Mouse (Mus musculus): ENCODE measurements at regions not wholly inside any gene's neighbourhood (a gene's known extent, or its start where the extent isn't known, plus 50 kb on each side); places are given as distances from the start of the nearest gene placed in this dataset.

DNA sequence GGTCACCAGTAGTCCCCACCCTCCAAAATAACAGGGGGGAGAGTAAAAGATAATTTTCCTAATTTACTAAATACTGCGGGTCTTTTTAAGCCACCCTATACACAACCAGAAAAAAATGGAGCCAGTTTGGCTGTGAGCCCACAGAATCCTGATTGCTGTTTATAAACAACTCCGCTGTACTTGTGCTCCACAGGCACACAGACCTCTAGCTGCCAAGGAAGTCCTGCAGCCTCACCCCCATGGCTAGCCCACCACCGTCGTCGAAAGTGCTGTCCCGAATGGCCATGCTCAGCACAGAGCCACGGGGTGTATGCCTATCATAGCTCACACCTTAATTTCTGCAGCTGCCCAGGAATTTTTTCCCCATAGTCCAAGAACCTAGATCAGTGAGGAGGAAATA lies 124.3 kb upstream of the Noct start:
- no peak overlapping the region for H3K9ac ChIP-seq
- no peaks in the 10 kb centered on the region for H3K27me3 ChIP-seq
- ATAC-seq (ENCODE audit: low FRiP score, low read depth): no peak
- H3K4me1 ChIP-seq (replicated peaks): peaks cover 25% of the 10 kb centered on the region
- no peaks in the 10 kb centered on the region for H3K9me3 ChIP-seq
- no peak overlapping the region for H3K4me2 ChIP-seq
- H3K27ac ChIP-seq (replicated peaks): no peak overlapping the region
- no peaks in the 10 kb centered on the region for H3K36me3 ChIP-seq
- WGBS: 74% methylated on average over 7 of the region's 7 CpGs
- H3K4me3 ChIP-seq: no peak overlapping the region

DNA sequence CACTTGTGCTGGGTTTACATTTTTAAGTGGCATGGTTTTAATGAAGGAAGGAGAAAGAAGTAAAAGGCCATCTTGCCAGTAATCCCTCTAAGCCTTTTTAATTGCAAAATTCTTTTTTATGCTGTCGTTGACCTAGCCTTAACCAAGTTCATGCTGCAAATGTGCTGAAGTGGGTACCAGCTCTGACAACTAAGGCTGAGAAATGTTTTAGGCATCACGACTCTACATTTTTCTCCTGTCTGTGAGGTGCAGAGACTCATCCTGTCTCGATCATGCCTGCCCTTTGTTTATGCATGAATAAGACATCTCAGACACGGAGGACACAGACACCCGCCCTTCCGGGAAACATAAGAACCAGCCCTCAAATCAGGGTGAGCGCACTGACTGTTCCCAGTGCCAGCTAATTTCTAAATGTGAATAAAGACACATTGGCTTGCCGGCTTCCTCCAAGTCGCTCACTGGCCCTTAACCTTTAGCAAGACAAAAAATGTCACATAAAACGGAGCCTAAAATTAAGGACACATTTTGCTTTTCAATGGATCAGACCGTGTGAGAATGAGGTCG lies 115.5 kb upstream of the Noct start:
- 32% methylated on average over 12 of the region's 12 CpGs for WGBS
- Histone ChIP-seq H3K36me3 (no peaks in the 10 kb centered on the region), H3K27ac (replicated peaks) (no peak overlapping the region), H3K4me1 (replicated peaks) (no peaks in the 10 kb centered on the region), H3K9ac (no peak overlapping the region), H3K4me3 (no peak overlapping the region), H3K27me3 (no peaks in the 10 kb centered on the region), H3K4me2 (no peak overlapping the region), H3K9me3 (no peaks in the 10 kb centered on the region)
- ATAC-seq (ENCODE audit: low FRiP score, low read depth): no peak

DNA sequence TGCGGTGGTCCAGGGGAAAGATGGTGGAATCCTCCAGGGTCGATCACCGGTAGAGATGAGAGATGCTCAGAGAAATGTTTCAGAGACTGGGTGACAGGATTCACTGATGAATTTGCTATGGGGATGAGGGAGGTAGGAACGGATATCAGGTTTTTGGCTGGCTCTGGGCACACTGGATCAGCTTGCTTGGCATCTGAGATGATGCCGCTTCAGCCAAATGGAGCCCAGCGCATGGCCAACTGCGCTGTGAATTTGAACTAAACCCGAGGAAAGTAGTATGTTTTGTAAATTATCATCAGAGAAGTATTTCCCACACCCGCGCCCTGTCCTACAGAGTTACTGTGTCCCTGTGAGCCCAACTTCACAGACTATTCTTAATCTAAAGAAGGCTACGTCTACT lies 113.0 kb upstream of the Noct start:
- no peak for ATAC-seq (ENCODE audit: low FRiP score, low read depth)
- Histone ChIP-seq H3K9me3 (no peaks in the 10 kb centered on the region), H3K4me1 (replicated peaks) (no peaks in the 10 kb centered on the region), H3K27me3 (no peaks in the 10 kb centered on the region), H3K9ac (no peak overlapping the region), H3K36me3 (no peaks in the 10 kb centered on the region), H3K4me2 (no peak overlapping the region), H3K27ac (replicated peaks) (no peak overlapping the region), H3K4me3 (no peak overlapping the region)
- 93% methylated on average over 11 of the region's 11 CpGs for WGBS

DNA sequence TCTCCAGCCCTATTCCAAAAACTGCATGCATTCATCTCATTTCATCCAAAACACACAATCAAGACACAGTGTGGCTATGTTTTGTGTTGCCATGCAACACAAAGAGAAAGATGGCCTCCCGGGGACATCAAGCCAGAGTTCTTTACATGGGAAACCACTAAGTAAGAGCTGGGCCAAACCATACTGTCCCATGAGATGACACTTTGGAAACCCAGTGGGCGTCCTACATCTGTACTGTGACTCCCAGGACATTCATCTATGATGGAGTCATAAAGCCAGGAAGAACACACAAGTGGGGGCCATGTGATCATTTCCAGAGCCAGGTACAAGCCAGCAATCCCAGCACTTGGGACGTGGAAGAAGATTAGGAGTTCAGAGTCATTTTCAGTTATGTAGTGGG lies 111.9 kb upstream of the Noct start:
- Histone ChIP-seq H3K36me3 (no peaks in the 10 kb centered on the region), H3K4me1 (replicated peaks) (no peaks in the 10 kb centered on the region), H3K9me3 (no peaks in the 10 kb centered on the region), H3K9ac (no peak overlapping the region), H3K4me2 (no peak overlapping the region), H3K27ac (replicated peaks) (no peak overlapping the region), H3K27me3 (no peaks in the 10 kb centered on the region), H3K4me3 (no peak overlapping the region)
- ATAC-seq (ENCODE audit: low FRiP score, low read depth): 0 out of 2 replicates have a peak, but pooled peaks have one; percentile 34
- WGBS: 86% methylated on average over 3 of the region's 3 CpGs

DNA sequence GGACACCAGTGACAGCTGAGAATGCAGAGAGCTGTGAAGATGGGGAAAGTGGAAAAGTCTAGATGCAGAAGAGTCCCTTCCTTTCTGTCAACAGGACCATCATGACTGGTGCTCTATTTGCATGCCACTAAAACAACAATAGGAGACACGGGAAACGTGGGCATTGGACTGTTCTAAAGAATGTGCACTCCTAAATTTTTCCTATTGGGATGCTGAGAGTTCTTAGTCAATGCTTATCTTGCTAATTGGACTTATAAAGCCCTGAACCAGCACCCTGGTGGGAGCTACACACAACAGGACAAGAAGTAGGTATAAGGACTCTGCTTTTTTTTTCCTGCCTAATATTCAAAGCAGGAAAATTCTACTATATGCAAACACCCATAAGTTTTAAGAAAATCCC lies 108.3 kb upstream of the Noct start:
- H3K27me3 ChIP-seq: no peaks in the 10 kb centered on the region
- WGBS: 71% methylated on average over 2 of the region's 2 CpGs
- no peaks in the 10 kb centered on the region for H3K36me3 ChIP-seq
- H3K4me3 ChIP-seq: no peak overlapping the region
- H3K27ac ChIP-seq (replicated peaks): no peak overlapping the region
- no peaks in the 10 kb centered on the region for H3K9me3 ChIP-seq
- H3K4me2 ChIP-seq: no peak overlapping the region
- no peak for ATAC-seq (ENCODE audit: low FRiP score, low read depth)
- H3K9ac ChIP-seq: no peak overlapping the region
- H3K4me1 ChIP-seq (replicated peaks): no peaks in the 10 kb centered on the region

DNA sequence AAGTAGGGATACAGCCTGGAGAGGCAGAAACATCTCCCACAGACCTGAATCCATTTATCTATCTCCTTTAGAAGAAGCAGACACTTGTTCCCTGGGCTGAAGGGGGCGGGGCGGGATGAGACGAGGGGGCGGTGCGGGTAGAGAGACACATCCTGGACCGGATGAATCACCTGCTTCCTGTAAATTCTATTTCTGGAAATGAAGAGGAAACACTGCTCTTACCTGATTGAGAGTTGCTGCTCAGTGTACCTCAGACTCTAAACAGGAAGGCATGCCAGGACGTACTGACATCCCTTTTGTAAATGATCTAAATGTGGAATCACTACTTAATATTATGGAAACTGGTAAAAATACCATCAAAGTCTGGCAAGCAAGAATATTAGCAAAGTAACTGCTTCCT lies 105.5 kb upstream of the Noct start:
- no peaks in the 10 kb centered on the region for H3K9me3 ChIP-seq
- no peaks in the 10 kb centered on the region for H3K36me3 ChIP-seq
- no peak for ATAC-seq (ENCODE audit: low FRiP score, low read depth)
- H3K4me2 ChIP-seq: no peak overlapping the region
- H3K4me1 ChIP-seq (replicated peaks): peaks cover 7% of the 10 kb centered on the region
- no peak overlapping the region for H3K27ac ChIP-seq (replicated peaks)
- no peaks in the 10 kb centered on the region for H3K27me3 ChIP-seq
- no peak overlapping the region for H3K4me3 ChIP-seq
- WGBS: 88% methylated on average over 7 of the region's 7 CpGs
- no peak overlapping the region for H3K9ac ChIP-seq

DNA sequence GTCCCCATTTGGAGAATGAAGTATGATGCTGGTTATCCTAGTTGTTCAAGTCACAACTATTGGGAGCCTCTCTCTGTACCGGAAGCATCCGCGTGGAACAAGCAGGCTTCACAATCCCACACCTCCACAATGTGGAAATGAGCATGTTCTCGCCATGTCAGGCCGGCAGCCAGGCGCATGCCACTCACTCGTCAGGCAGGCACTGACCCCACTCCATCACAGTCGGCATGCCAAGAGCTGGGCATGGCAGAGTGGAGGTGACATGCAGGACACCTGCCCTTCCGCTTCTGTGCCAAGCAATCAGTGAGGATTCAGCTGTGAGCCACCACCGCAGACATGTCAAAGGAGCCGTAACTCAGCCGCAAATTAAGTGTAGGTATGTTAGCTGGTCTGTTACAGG lies 103.7 kb upstream of the Noct start:
- H3K9ac ChIP-seq: no peak overlapping the region
- H3K27me3 ChIP-seq: no peaks in the 10 kb centered on the region
- H3K4me3 ChIP-seq: no peak overlapping the region
- no peaks in the 10 kb centered on the region for H3K36me3 ChIP-seq
- H3K27ac ChIP-seq (replicated peaks): no peak overlapping the region
- H3K4me2 ChIP-seq: no peak overlapping the region
- H3K9me3 ChIP-seq: no peaks in the 10 kb centered on the region
- H3K4me1 ChIP-seq (replicated peaks): peaks cover 7% of the 10 kb centered on the region
- 82% methylated on average over 12 of the region's 12 CpGs for whole genome bisulfite sequencing
- no peak for ATAC-seq (ENCODE audit: low FRiP score, low read depth)

DNA sequence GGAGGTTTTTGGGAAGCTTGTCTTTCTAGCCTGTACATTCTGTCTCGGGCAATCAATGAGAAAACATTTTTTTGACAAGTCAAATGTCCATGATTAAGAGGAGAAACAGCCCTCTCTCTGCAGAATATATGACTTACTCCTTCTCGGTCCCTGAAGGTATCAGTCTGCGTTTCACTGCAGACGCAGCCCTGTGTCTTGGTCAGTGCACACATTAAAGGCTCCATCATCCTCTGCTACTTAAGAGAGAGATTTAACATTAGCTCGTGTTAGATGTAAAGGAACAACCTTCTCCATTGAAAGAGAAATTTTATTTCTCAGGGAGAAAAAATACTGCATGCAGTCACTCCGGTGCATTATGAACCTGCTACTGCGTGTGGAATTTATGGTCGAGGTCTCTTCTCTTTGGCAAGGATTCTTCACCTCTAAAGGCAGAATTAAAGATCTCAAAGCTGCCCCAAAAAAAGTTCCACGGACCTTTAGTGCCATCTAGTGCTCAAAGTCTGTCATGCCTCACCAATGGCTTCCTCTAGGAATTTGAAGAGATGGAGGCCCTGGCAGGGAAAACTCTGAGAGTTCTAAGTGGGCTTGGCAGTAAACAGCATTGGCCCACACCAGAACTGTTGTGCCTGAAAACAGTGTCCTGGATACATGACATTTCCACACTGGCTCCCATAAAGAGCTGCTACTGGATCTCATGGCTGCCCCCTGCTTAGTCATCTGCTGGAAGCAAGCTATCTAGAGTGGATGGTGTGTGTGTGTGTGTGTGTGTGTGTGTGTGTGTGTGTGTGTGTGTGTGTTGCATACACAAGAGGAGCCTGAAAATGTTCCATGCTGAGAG lies 102.3 kb upstream of the Noct start:
- Histone ChIP-seq H3K4me2 (peak overlapping the region; percentile 35; the same call in 1 of the 2 replicates), H3K9ac (no peak overlapping the region), H3K9me3 (no peaks in the 10 kb centered on the region), H3K4me3 (no peak overlapping the region), H3K27ac (replicated peaks) (peak overlapping the region; percentile 45; the same call in 1 of the 2 replicates), H3K36me3 (no peaks in the 10 kb centered on the region), H3K4me1 (replicated peaks) (peaks cover 7% of the 10 kb centered on the region), H3K27me3 (no peaks in the 10 kb centered on the region)
- peak; percentile 69 for ATAC-seq (ENCODE audit: low FRiP score, low read depth)
- WGBS: 22% methylated on average over 9 of the region's 9 CpGs

DNA sequence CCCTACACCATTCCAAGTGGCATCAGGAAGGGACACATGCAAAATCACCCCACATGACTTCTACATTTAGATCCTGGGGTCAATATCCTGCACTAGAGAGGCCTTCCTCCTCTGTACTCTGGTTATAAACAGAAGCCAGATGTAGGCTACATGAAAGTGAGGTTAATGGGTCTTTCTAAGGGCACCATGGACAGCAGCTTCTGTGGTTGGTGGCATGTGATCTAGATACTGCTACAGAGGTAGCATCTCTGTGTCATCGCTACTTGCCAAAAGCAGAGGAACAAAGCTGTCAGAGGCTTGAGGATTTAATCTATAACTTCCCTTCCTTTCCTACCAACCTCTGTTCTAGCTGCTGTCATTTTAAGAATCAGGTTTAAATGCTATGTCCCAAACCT lies 101.7 kb upstream of the Noct start:
- peaks cover 7% of the 10 kb centered on the region for H3K4me1 ChIP-seq (replicated peaks)
- H3K9ac ChIP-seq: no peak overlapping the region
- H3K9me3 ChIP-seq: no peaks in the 10 kb centered on the region
- no peaks in the 10 kb centered on the region for H3K27me3 ChIP-seq
- no peaks in the 10 kb centered on the region for H3K36me3 ChIP-seq
- no peak overlapping the region for H3K4me2 ChIP-seq
- WGBS: 92% methylated on average over 1 of the region's 1 CpGs
- no peak overlapping the region for H3K4me3 ChIP-seq
- peak; percentile 13; the same call in 1 of the 2 replicates for ATAC-seq (ENCODE audit: low FRiP score, low read depth)
- no peak overlapping the region for H3K27ac ChIP-seq (replicated peaks)

DNA sequence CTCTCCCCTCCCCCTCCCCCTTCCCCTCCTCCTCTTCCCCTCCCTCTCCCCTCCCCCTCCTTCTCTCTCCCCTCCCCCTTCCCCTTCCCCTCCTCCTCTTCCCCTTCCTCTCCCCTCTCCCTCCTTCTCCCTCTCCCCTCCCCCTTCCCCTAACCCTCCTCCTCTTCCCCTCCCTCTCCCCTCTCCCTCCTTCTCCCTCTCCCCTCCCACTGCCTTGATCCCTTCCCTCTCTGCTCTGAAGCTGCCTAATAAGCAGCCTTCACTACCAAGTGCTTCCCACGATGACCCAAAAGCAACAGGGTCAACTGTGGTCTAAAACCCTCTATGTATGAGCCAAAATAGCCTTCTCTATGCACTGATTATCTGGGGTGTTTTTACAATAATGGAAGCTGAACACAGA lies 96.4 kb upstream of the Noct start:
- no peak for ATAC-seq (ENCODE audit: low FRiP score, low read depth)
- WGBS: 64% methylated on average over 1 of the region's 1 CpGs
- Histone ChIP-seq H3K9ac (no peak overlapping the region), H3K36me3 (no peaks in the 10 kb centered on the region), H3K4me2 (no peak overlapping the region), H3K4me3 (no peak overlapping the region), H3K4me1 (replicated peaks) (no peaks in the 10 kb centered on the region), H3K27ac (replicated peaks) (no peak overlapping the region), H3K9me3 (no peaks in the 10 kb centered on the region), H3K27me3 (no peaks in the 10 kb centered on the region)

DNA sequence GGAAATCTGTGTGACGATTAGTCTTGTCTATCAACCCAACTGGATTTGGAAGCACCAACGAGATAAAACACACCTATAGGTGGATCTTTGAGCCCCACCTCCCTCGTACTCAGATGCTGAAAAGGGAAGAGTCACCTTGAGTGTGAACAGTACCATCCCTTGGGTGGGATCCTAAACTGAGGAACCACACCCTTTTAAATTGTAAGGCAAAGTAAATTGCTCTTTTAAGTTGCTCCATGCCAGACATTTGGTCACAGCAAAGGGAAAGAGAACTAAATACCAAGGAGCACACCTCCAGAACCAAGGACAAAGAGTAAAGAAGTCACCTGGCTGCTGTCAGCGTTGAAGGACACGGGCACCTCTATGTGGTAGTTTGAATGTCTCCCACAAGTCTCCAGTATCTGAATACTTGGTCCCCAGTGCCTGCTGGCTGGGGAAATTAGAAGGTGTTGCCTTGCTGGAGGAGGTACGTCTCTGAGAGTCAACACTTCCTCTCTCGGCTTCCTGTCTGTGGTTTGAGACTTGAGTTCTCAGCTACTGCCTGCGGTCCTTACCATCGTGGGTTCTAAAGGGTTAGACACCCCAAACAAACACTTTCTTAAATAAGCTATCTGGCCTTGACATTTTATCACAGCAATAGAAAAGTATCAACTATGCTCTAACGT lies 95.6 kb upstream of the Noct start:
- no peaks in the 10 kb centered on the region for H3K4me1 ChIP-seq (replicated peaks)
- ATAC-seq (ENCODE audit: low FRiP score, low read depth): no peak
- H3K27me3 ChIP-seq: no peaks in the 10 kb centered on the region
- H3K4me2 ChIP-seq: no peak overlapping the region
- H3K9me3 ChIP-seq: no peaks in the 10 kb centered on the region
- no peak overlapping the region for H3K27ac ChIP-seq (replicated peaks)
- whole genome bisulfite sequencing: 91% methylated on average over 10 of the region's 10 CpGs
- H3K36me3 ChIP-seq: no peaks in the 10 kb centered on the region
- no peak overlapping the region for H3K9ac ChIP-seq
- no peak overlapping the region for H3K4me3 ChIP-seq

DNA sequence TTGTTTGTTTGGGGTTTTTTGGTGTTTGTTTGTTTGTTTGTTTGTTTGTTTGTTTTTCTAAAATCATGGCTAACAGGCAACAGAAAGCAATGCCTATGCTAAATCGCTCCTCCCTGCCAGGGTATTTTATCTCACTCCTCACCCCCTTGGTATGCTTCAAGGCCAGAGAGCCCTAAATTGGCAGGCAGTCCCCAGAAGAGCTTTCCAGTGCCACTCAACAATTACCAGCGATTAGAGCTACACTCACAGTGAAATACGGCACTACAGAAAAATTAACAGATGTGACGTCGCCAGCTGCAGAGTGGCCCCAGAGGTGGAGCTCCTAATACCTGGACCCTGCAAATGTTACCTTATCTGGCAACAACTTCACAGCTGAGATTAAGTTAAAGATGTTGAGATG lies 93.5 kb upstream of the Noct start:
- WGBS: 75% methylated on average over 5 of the region's 5 CpGs

More for the DNA sequence above, 93.5 kb upstream of the Noct start:
- H3K4me1 ChIP-seq (replicated peaks): no peaks in the 10 kb centered on the region
- no peaks in the 10 kb centered on the region for H3K27me3 ChIP-seq
- H3K9me3 ChIP-seq: no peaks in the 10 kb centered on the region
- no peaks in the 10 kb centered on the region for H3K36me3 ChIP-seq
- no peak overlapping the region for H3K27ac ChIP-seq (replicated peaks)
- ATAC-seq (ENCODE audit: low FRiP score, low read depth): no peak
- H3K9ac ChIP-seq: no peak overlapping the region
- no peak overlapping the region for H3K4me2 ChIP-seq
- no peak overlapping the region for H3K4me3 ChIP-seq
